Mouse (Mus musculus) CD8-positive naive resting alpha-beta T cell, adult 2 months (primary cell): ENCODE measurements around the gene Serpina3b.
"Not testable (repeated sequence)": the region's sequence is repeated elsewhere in the genome, so short reads cannot be mapped to it uniquely, and the experiment has no call there.

ENCODE experiments used
- DNase-seq, 2 experiments: peaks; one replicate each; pipeline ENCODE4 v3.0.0; 2022; ENCODE audit warnings: low read depth in 2 of 2, low spot score in 2 of 2

Serpina3b gene

GRCm38 (mm10) chr12:104127696-104128095 lies at the start of gene Serpina3b:
Gene Serpina3b, plus strand, starts transcription at chr12:104127996.
- no peak for DNase-seq

- DNase-seq, result no peak
Observed at GRCm38 (mm10) chr12:104090119-104090518, 37.7 kb upstream of the Serpina3b start.

- DNase-seq, result no peak
Observed at GRCm38 (mm10) chr12:104091303-104091702, 36.5 kb upstream of the Serpina3b start.

- DNase-seq, result no peak
Observed at GRCm38 (mm10) chr12:104100768-104101167, 27.0 kb upstream of the Serpina3b start, which contains the start of gene Serpina5. Gene Serpina5, plus strand, starts transcription at chr12:104101113.

- DNase-seq, result no peak
Observed at GRCm38 (mm10) chr12:104105847-104106246, 21.9 kb upstream of the Serpina3b start.

GRCm38 (mm10) chr12:104106919-104107318 lies 20.9 kb upstream of the Serpina3b start:
- DNase-seq, result no peak

- DNase-seq, result no peak
Observed at GRCm38 (mm10) chr12:104108507-104108906, 19.3 kb upstream of the Serpina3b start.

GRCm38 (mm10) chr12:104112333-104112732 lies 15.5 kb upstream of the Serpina3b start, which contains the start of gene Serpina3a:
Gene Serpina3a, plus strand, starts transcription at chr12:104112724.
- not testable (repeated sequence) for DNase-seq

GRCm38 (mm10) chr12:104114921-104115579 lies 12.7 kb upstream of the Serpina3b start:
- DNase-seq, result no peak

GRCm38 (mm10) chr12:104123097-104123496 lies 4.7 kb upstream of the Serpina3b start:
- DNase-seq, result no peak

GRCm38 (mm10) chr12:104123996-104124395 lies 3.8 kb upstream of the Serpina3b start:
- no peak for DNase-seq

GRCm38 (mm10) chr12:104125021-104125560 lies 2.7 kb upstream of the Serpina3b start:
- no peak for DNase-seq

GRCm38 (mm10) chr12:104131041-104131440 lies 3.2 kb downstream of the Serpina3b start:
- no peak for DNase-seq

- no peak for DNase-seq
Observed at GRCm38 (mm10) chr12:104138216-104138615, 10.4 kb downstream of the Serpina3b start.

GRCm38 (mm10) chr12:104140543-104141103 lies 12.8 kb downstream of the Serpina3b start:
- no peak for DNase-seq

GRCm38 (mm10) chr12:104141506-104141905 lies 13.7 kb downstream of the Serpina3b start:
- no peak for DNase-seq

- no peak for DNase-seq
Observed at GRCm38 (mm10) chr12:104142427-104142826, 14.6 kb downstream of the Serpina3b start.

GRCm38 (mm10) chr12:104143286-104143685 lies 15.5 kb downstream of the Serpina3b start:
- no peak for DNase-seq

GRCm38 (mm10) chr12:104145571-104145970 lies 17.8 kb downstream of the Serpina3b start:
- no peak for DNase-seq

GRCm38 (mm10) chr12:104151989-104152388 lies 24.2 kb downstream of the Serpina3b start:
- no peak for DNase-seq

- no peak for DNase-seq
Observed at GRCm38 (mm10) chr12:104153041-104153645, 25.3 kb downstream of the Serpina3b start.

- DNase-seq, result no peak
Observed at GRCm38 (mm10) chr12:104153656-104154055, 25.9 kb downstream of the Serpina3b start, which contains the start of gene Serpina3c. Gene Serpina3c, minus strand, starts transcription at chr12:104153870.
